Mouse (Mus musculus) large intestine, adult 2 months (tissue): ENCODE data around the gene Rbfox1. TPM values are rescaled to one million over a fixed set of nuclear protein-coding genes. Genes with fewer than 3 reads are reported as not detected.

ENCODE experiments used
- DNase-seq: peaks from one replicate; pipeline ENCODE4 v3.0.0-alpha.2; 2012; ENCODE audit warnings: low read depth, low spot score
- WGBS: fragments of 180-500 bp; shearing (Covaris S2); methylation state at CpG from one replicate; pipeline ENCODE4 v1.1.7; 2018; 5-methylcytosine and 5-hydroxymethylcytosine counted together
- polyA plus RNA-seq: library from polyadenylated mRNA; depleted of rRNA; stranded (reverse); fragments of >200 nt; gene quantifications from 2 replicates; pipeline ENCODE4 v1.2.3, GENCODE M21; 2012

Rbfox1 gene
- polyA plus RNA-seq, 1 experiment: 0.22 TPM

GRCm38 (mm10) chr16:6842066-6842785 is 957.1 kb downstream of the Rbfox1 start:
- WGBS: 46% methylated on average over 8 of the region's 8 CpGs
- DNase-seq: no peak

- WGBS: 50% methylated on average over 4 of the region's 4 CpGs
- DNase-seq: no peak
These were observed 959.5 kb downstream of the Rbfox1 start for GRCm38 (mm10) chr16:6844659-6845058.

GRCm38 (mm10) chr16:6851393-6851792 is 966.2 kb downstream of the Rbfox1 start:
- WGBS: 79% methylated on average over 9 of the region's 9 CpGs
- DNase-seq: no peak

GRCm38 (mm10) chr16:6853796-6854195 is 968.6 kb downstream of the Rbfox1 start:
- WGBS: 83% methylated on average over 2 of the region's 2 CpGs
- no peak for DNase-seq

GRCm38 (mm10) chr16:6861656-6862055 is 976.5 kb downstream of the Rbfox1 start:
- WGBS: 82% methylated on average over 2 of the region's 2 CpGs

GRCm38 (mm10) chr16:6882683-6883430 is 997.7 kb downstream of the Rbfox1 start:
- 47% methylated on average over 12 of the region's 12 CpGs for WGBS
- no peak for DNase-seq

More at GRCm38 (mm10) chr16:6861656-6862055, 976.5 kb downstream of the Rbfox1 start:
- DNase-seq: no peak

GRCm38 (mm10) chr16:6883798-6884197 is 998.6 kb downstream of the Rbfox1 start:
- 19% methylated on average over 1 of the region's 1 CpGs for WGBS
- no peak for DNase-seq

- WGBS: 82% methylated on average over 3 of the region's 3 CpGs
These were observed 1000.5 kb downstream of the Rbfox1 start for GRCm38 (mm10) chr16:6885617-6886016.

GRCm38 (mm10) chr16:6889221-6889620 is 1004.1 kb downstream of the Rbfox1 start:
- WGBS: 56% methylated on average over 4 of the region's 4 CpGs
- DNase-seq: no peak

More at GRCm38 (mm10) chr16:6885617-6886016, 1000.5 kb downstream of the Rbfox1 start:
- no peak for DNase-seq

- no peak for DNase-seq
- WGBS: 48% methylated on average over 6 of the region's 6 CpGs
These were observed 1012.6 kb downstream of the Rbfox1 start for GRCm38 (mm10) chr16:6897734-6898133.

GRCm38 (mm10) chr16:6900006-6900405 is 1014.9 kb downstream of the Rbfox1 start:
- whole genome bisulfite sequencing: 38% methylated on average over 2 of the region's 2 CpGs
- DNase-seq: no peak

GRCm38 (mm10) chr16:6904984-6905383 is 1019.8 kb downstream of the Rbfox1 start:
- 50% methylated on average over 4 of the region's 4 CpGs for WGBS
- DNase-seq: no peak

GRCm38 (mm10) chr16:6906001-6906400 is 1020.8 kb downstream of the Rbfox1 start:
- 75% methylated on average over 2 of the region's 2 CpGs for WGBS

GRCm38 (mm10) chr16:6907550-6907949 is 1022.4 kb downstream of the Rbfox1 start:
- WGBS: 45% methylated on average over 6 of the region's 6 CpGs
- DNase-seq: no peak

More at GRCm38 (mm10) chr16:6906001-6906400, 1020.8 kb downstream of the Rbfox1 start:
- DNase-seq: no peak

- DNase-seq: no peak
- WGBS: 70% methylated on average over 4 of the region's 4 CpGs
These were observed 1029.4 kb downstream of the Rbfox1 start for GRCm38 (mm10) chr16:6914531-6914930.

- no peak for DNase-seq
- WGBS: 28% methylated on average over 3 of the region's 3 CpGs
These were observed 1033.5 kb downstream of the Rbfox1 start for GRCm38 (mm10) chr16:6918641-6919040.

GRCm38 (mm10) chr16:6919681-6920080 is 1034.5 kb downstream of the Rbfox1 start:
- DNase-seq: no peak
- WGBS: 55% methylated on average over 5 of the region's 5 CpGs

GRCm38 (mm10) chr16:6927661-6928060 is 1042.5 kb downstream of the Rbfox1 start:
- 46% methylated on average over 2 of the region's 2 CpGs for WGBS

GRCm38 (mm10) chr16:6930795-6931194 is 1045.6 kb downstream of the Rbfox1 start:
- no peak for DNase-seq
- 38% methylated on average over 3 of the region's 3 CpGs for WGBS

More at GRCm38 (mm10) chr16:6927661-6928060, 1042.5 kb downstream of the Rbfox1 start:
- DNase-seq: no peak

GRCm38 (mm10) chr16:6946151-6946550 is 1061.0 kb downstream of the Rbfox1 start:
- DNase-seq: no peak
- 77% methylated on average over 6 of the region's 6 CpGs for WGBS

GRCm38 (mm10) chr16:6949666-6950065 is 1064.5 kb downstream of the Rbfox1 start:
- WGBS: 78% methylated on average over 2 of the region's 2 CpGs

More at GRCm38 (mm10) chr16:6949666-6950065, 1064.5 kb downstream of the Rbfox1 start:
- DNase-seq: no peak
